ENCODE assay signal across 8 mouse cellular contexts in genomic region chr5:128971298-128971697, GRCm38 (mm10). TPM values are rescaled to one million over a fixed set of nuclear protein-coding genes. Genes with fewer than 3 reads are reported as not detected.
DNase-seq lines count a peak whose midpoint lies in the region; ATAC-seq lines count a peak whose summit lies in the region.

No protein-coding gene starts in this region.

- peak overlapping the region; percentile 28 for H3K4me2 ChIP-seq in limb, embryonic 13.5 days (replicated peaks)
- H3K4me2 ChIP-seq in midbrain, embryonic 15.5 days: no peak overlapping the region

- H3K9ac ChIP-seq in limb, embryonic 13.5 days: no peak overlapping the region
- no peak overlapping the region for H3K9ac ChIP-seq in midbrain, embryonic 15.5 days

- no peak overlapping the region for H3K4me3 ChIP-seq in limb, embryonic 13.5 days
- H3K4me3 ChIP-seq in midbrain, embryonic 15.5 days: no peak overlapping the region

- no peaks in the 10 kb centered on the region for H3K27me3 ChIP-seq in limb, embryonic 13.5 days
- H3K27me3 ChIP-seq in midbrain, embryonic 15.5 days (replicated peaks): no peaks in the 10 kb centered on the region

- H3K36me3 ChIP-seq in limb, embryonic 13.5 days: no peaks in the 10 kb centered on the region
- no peaks in the 10 kb centered on the region for H3K36me3 ChIP-seq in midbrain, embryonic 15.5 days (replicated peaks)

- H3K4me1 ChIP-seq in limb, embryonic 13.5 days: no peaks in the 10 kb centered on the region
- no peaks in the 10 kb centered on the region for H3K4me1 ChIP-seq in midbrain, embryonic 15.5 days

- peak; percentile 70; the same call in 1 of the 2 replicates for ATAC-seq in frontal cortex, adult (ENCODE audit: low TSS enrichment)
- no peak for ATAC-seq in limb, embryonic 13.5 days (ENCODE audit: low FRiP score, low read depth)
- peak; percentile 58; the same call in 1 of the 2 replicates for ATAC-seq in midbrain, embryonic 15.5 days (replicated peaks)

- peaks cover 7% of the 10 kb centered on the region for H3K9me3 ChIP-seq in limb, embryonic 13.5 days
- no peaks in the 10 kb centered on the region for H3K9me3 ChIP-seq in midbrain, embryonic 15.5 days

- no peak overlapping the region for H3K27ac ChIP-seq in limb, embryonic 13.5 days
- no peak overlapping the region for H3K27ac ChIP-seq in midbrain, embryonic 15.5 days

- WGBS in limb, embryonic 13.5 days: 16% methylated on average over 14 of the region's 14 CpGs
- WGBS in midbrain, embryonic 15.5 days: 15% methylated on average over 14 of the region's 14 CpGs

- peak; percentile 81 to 89 for DNase-seq in left cerebral cortex, adult 18-20 months (ENCODE audit: low spot score in 2 of 2)
- no peak for DNase-seq in left cerebral cortex, adult 11 months (ENCODE audit: low spot score)
- peak; percentile 25 for DNase-seq in cerebellum, adult 9-11 months
- DNase-seq in kidney, adult 18-20 months: peak; percentile 66
- DNase-seq in spleen, postnatal 4 days (ENCODE audit: low spot score in 2 of 2): peak; percentile 49 to 84

RNA-seq across cellular contexts. Expression of gene Rimbp2, which starts 18.0 kb away (rescaled TPM):
- total RNA-seq in left cerebral cortex, adult 18-20 months (2021): 100 to 1,000 TPM; 124 to 128 TPM
- 0.04 and 0.08 TPM in 2 replicates for polyA plus RNA-seq in limb, embryonic 13.5 days (2015; fragmentation: Nextera tagmentation; extraction: Ambion mirVana)
- polyA plus RNA-seq in midbrain, embryonic 15.5 days (2015; fragmentation: Nextera tagmentation; extraction: Ambion mirVana): 6.2 and 6.8 TPM in 2 replicates

RNA-seq across cellular contexts. Expression of gene Stx2, which starts 37.1 kb away (rescaled TPM):
- 10 to 100 TPM; 16.8 to 22.6 TPM for total RNA-seq in left cerebral cortex, adult 18-20 months (2021)
- 28.0 and 30.5 TPM in 2 replicates for polyA plus RNA-seq in limb, embryonic 13.5 days (2015; fragmentation: Nextera tagmentation; extraction: Ambion mirVana)
- polyA plus RNA-seq in midbrain, embryonic 15.5 days (2015; fragmentation: Nextera tagmentation; extraction: Ambion mirVana): 15.4 and 15.6 TPM in 2 replicates

RNA-seq across cellular contexts. Expression of gene Ran, which starts 48.6 kb away (rescaled TPM):
- total RNA-seq in left cerebral cortex, adult 18-20 months (2021): 100 to 1,000 TPM; 164 to 178 TPM
- polyA plus RNA-seq in limb, embryonic 13.5 days (2015; fragmentation: Nextera tagmentation; extraction: Ambion mirVana): 561 and 579 TPM in 2 replicates
- 342 and 346 TPM in 2 replicates for polyA plus RNA-seq in midbrain, embryonic 15.5 days (2015; fragmentation: Nextera tagmentation; extraction: Ambion mirVana)
